Mouse (Mus musculus): Measurements from ENCODE around the gene Tm6sf1. TPM values are rescaled to one million over a fixed set of nuclear protein-coding genes. Genes with fewer than 3 reads are reported as not detected.
A peak's percentile ranks its signal among the peaks of the same experiment; 100 is the strongest.

Tm6sf1 gene
- polyA plus RNA-seq, 1 experiment from 2014 or later = 11.2 TPM

DNA sequence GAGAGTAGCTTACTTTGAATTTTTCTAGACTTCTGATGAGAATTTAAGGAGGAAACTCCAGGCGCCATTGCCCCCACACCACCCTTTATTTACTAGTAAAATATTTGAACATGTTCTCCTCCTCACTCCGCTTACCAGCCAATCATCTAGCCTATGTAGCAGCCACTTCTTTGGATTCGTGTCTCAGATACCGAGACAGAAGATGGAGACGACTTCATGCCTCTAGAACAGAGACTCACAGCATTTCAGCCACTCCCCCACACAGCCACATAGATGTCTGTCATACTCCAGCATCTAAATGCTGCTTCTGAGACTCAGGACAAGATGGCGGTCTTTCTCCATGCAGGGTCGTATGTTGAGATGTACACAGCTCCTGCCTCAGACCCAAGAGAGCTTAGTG is 16.7 kb upstream of the Tm6sf1 start:
- WGBS = 91% methylated on average over 7 of the region's 7 CpGs
- H3K27me3 ChIP-seq (ENCODE audit: poor library complexity, severe bottlenecking) = no peaks in the 10 kb centered on the region
- H3K36me3 ChIP-seq (replicated peaks) = no peaks in the 10 kb centered on the region
- peaks cover 20% of the 10 kb centered on the region for H3K4me1 ChIP-seq
- no peaks in the 10 kb centered on the region for H3K9me3 ChIP-seq
- H3K4me3 ChIP-seq = no peak overlapping the region
- DNase-seq (ENCODE audit: extremely low spot score, low spot score) = no peak
- no peak overlapping the region for H3K27ac ChIP-seq

DNA sequence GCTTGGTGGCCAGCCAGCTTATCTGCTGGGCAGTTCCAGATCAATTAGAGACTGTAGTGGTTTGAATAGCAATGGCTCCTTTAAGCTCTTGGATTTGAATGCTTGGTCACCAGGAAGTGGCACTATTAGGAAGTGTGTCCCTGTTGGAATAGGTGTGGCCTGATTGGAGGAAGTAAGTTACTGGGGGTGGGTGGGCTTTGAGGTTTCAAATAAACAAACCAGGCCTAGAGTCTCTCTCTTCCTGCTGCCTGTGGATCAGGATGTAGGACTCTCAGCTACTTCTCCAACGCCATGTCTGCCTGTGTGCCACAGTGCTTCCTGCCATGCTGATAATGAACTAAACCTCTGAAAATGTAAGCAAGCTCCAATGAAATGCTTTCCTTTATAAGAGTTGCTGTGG is 15.8 kb upstream of the Tm6sf1 start:
- Histone ChIP-seq H3K27me3 (ENCODE audit: poor library complexity, severe bottlenecking) (no peaks in the 10 kb centered on the region), H3K36me3 (replicated peaks) (no peaks in the 10 kb centered on the region), H3K27ac (no peak overlapping the region), H3K9me3 (no peaks in the 10 kb centered on the region), H3K4me3 (no peak overlapping the region), H3K4me1 (peaks cover 29% of the 10 kb centered on the region)
- 88% methylated on average over 1 of the region's 1 CpGs for WGBS
- no peak for DNase-seq (ENCODE audit: extremely low spot score, low spot score)

DNA sequence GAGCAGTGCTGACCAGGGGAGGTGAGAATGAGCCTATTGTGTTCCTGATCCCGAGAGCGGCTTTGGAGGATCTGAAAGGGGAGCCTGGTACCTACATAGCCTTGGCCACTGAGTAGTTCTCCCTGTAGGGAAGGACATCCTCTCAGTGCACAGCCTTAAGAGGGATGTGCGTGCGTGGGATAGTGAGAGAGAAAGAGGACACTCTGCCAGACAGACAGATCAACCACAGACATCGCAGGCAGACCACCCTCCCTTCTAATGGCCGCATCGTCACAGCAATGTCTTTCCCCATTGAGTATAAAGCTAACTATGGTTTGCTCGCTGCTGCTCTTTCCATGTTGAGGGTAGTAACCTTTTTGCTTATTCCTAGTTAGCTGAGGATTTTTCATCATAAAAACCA is 14.9 kb upstream of the Tm6sf1 start:
- 69% methylated on average over 8 of the region's 8 CpGs for WGBS
- no peak overlapping the region for H3K4me3 ChIP-seq
- H3K9me3 ChIP-seq = no peaks in the 10 kb centered on the region
- no peak for DNase-seq (ENCODE audit: extremely low spot score, low spot score)
- H3K27ac ChIP-seq = no peak overlapping the region
- no peaks in the 10 kb centered on the region for H3K36me3 ChIP-seq (replicated peaks)
- peaks cover 35% of the 10 kb centered on the region for H3K4me1 ChIP-seq
- no peaks in the 10 kb centered on the region for H3K27me3 ChIP-seq (ENCODE audit: poor library complexity, severe bottlenecking)

DNA sequence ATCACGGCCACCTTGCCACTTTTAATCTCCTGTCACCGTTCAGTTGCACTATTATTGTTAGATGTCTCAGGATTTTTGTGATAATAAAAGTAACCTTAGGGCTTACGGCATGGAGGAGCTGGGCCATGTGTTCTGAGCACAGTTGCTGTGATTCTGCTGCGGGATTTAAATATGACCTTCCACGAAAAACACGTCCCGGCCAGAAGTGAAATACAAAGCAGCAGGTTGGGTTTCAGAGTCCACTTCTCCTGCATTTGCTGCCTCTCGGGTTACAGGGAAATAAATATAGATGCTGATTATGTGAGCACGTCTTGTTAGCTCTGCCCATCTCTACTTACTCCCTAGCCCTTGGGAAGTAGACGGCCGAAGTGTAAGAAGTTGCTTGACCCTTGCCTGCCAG is 14.0 kb upstream of the Tm6sf1 start:
- no peak overlapping the region for H3K4me3 ChIP-seq
- no peak for DNase-seq (ENCODE audit: extremely low spot score, low spot score)
- 82% methylated on average over 11 of the region's 11 CpGs for WGBS
- no peaks in the 10 kb centered on the region for H3K27me3 ChIP-seq (ENCODE audit: poor library complexity, severe bottlenecking)
- H3K9me3 ChIP-seq = no peaks in the 10 kb centered on the region
- peaks cover 35% of the 10 kb centered on the region for H3K4me1 ChIP-seq
- no peak overlapping the region for H3K27ac ChIP-seq
- H3K36me3 ChIP-seq (replicated peaks) = no peaks in the 10 kb centered on the region

DNA sequence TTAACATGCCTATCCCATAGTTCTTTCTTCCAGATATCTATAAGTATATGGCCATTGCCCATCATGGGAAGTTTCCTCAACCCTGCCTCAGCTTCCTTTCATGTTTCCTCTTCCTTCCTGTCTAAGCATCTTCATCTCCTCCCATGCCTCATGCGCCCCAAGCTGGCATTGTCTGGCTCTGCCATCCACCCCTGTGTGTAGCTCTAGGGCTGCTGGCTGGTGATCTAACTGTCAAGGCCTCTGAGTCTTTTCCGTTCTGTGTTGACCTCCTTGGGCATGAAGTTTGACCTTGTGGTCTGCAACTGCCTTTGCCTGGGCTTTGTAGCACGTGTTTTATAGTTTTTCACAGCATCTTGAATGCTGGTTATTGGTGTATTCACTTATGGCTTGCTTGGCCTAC is 13.5 kb upstream of the Tm6sf1 start:
- Histone ChIP-seq H3K4me1 (peaks cover 35% of the 10 kb centered on the region), H3K4me3 (no peak overlapping the region), H3K27ac (no peak overlapping the region), H3K9me3 (no peaks in the 10 kb centered on the region), H3K27me3 (ENCODE audit: poor library complexity, severe bottlenecking) (no peaks in the 10 kb centered on the region), H3K36me3 (replicated peaks) (no peaks in the 10 kb centered on the region)
- WGBS = 94% methylated on average over 3 of the region's 3 CpGs
- DNase-seq (ENCODE audit: extremely low spot score, low spot score) = no peak

DNA sequence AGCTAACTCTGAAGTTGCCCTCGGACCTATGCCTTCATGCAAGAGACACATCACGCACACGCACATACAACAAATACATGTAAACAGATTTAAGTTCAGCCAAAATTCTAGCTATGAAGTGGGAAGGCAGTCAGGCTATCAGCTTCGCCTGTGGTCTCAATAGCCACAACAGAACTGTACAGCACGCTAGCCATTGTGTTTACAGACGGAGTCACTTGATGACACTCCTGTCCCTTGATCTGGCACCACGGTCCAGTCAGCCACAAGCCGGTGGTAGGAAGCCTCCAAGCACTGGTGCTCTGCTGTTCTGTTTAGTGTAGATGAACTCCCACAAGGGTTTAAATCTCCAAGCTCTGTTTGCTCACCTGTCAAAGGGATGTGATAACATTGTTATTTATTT is 12.8 kb upstream of the Tm6sf1 start:
- Histone ChIP-seq H3K4me1 (peaks cover 42% of the 10 kb centered on the region), H3K27ac (no peak overlapping the region), H3K27me3 (ENCODE audit: poor library complexity, severe bottlenecking) (no peaks in the 10 kb centered on the region), H3K4me3 (no peak overlapping the region), H3K9me3 (no peaks in the 10 kb centered on the region), H3K36me3 (replicated peaks) (no peaks in the 10 kb centered on the region)
- DNase-seq (ENCODE audit: extremely low spot score, low spot score) = peak; percentile 12
- WGBS = 88% methylated on average over 8 of the region's 8 CpGs

DNA sequence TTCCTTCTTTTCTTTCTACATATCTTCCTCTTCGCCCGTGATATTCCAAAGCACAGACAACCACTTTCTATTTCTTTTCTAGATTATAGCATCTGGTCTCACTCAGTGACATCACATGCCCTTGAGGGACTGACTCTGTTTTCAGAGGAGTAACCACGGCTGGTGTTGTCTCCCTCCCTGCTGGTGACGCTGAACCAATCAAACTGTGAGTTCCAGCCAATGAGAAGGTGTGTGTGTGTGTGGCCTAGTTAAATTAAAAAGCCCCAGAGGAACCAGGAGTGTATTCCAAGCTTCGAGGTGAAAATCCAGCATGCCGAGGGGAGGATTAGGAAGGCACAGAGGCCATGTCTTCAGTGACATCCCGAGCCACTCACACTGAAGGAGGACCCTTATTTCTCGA is 11.8 kb upstream of the Tm6sf1 start:
- Histone ChIP-seq H3K4me3 (no peak overlapping the region), H3K4me1 (peaks cover 49% of the 10 kb centered on the region), H3K27ac (0 out of 2 replicates have a peak overlapping the region, but pooled peaks have one; percentile 11), H3K36me3 (replicated peaks) (no peaks in the 10 kb centered on the region), H3K9me3 (no peaks in the 10 kb centered on the region), H3K27me3 (ENCODE audit: poor library complexity, severe bottlenecking) (no peaks in the 10 kb centered on the region)
- peak; percentile 16 for DNase-seq (ENCODE audit: extremely low spot score, low spot score)
- 40% methylated on average over 8 of the region's 8 CpGs for WGBS

DNA sequence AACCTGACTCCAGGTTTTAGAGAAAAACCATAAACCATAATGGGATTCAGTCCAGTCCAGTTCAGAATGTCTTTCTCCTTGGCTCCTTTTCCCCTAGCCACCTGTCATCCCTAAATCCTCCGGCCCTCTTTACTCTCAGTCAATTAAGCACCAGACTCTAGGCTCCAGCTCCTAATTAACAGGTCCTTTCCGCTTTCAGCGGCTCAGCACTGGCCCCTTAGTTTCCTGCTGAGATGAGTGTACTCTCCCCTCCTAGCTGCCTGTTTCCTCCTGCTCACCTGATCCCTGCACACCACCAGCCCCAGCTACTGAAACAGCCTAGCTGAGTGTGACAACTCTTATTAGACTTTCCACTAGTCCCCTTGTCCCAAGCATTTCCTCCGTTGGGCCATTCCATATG is 11.0 kb upstream of the Tm6sf1 start:
- Histone ChIP-seq H3K36me3 (replicated peaks) (no peaks in the 10 kb centered on the region), H3K9me3 (no peaks in the 10 kb centered on the region), H3K27me3 (ENCODE audit: poor library complexity, severe bottlenecking) (no peaks in the 10 kb centered on the region), H3K27ac (0 out of 2 replicates have a peak overlapping the region, but pooled peaks have one; percentile 40), H3K4me3 (no peak overlapping the region), H3K4me1 (peaks cover 49% of the 10 kb centered on the region)
- DNase-seq (ENCODE audit: extremely low spot score, low spot score) = peak; percentile 36
- WGBS = 21% methylated on average over 4 of the region's 4 CpGs

DNA sequence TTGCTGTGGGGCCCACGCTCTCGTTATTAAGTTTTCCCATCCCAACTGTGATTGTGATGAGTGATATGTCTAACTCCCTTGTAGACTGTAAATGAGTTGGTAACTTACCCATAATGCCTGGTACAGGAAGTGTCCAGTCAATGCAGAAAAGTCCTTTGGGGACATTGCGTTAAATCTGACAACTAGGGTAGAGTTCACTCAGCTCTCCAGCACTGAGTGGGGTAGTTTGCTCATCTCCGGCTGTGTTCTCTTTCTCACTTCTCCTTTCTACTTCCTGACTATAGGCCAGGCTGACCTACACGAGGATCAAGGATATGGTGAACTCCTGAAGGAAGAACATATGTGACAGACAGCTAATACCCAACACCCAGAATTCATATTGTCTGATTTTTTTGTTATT is 9.6 kb upstream of the Tm6sf1 start:
- Histone ChIP-seq H3K27ac (no peak overlapping the region), H3K4me3 (no peak overlapping the region), H3K27me3 (ENCODE audit: poor library complexity, severe bottlenecking) (no peaks in the 10 kb centered on the region), H3K9me3 (no peaks in the 10 kb centered on the region), H3K4me1 (peaks cover 44% of the 10 kb centered on the region), H3K36me3 (replicated peaks) (no peaks in the 10 kb centered on the region)
- WGBS = 96% methylated on average over 5 of the region's 5 CpGs
- no peak for DNase-seq (ENCODE audit: extremely low spot score, low spot score)

DNA sequence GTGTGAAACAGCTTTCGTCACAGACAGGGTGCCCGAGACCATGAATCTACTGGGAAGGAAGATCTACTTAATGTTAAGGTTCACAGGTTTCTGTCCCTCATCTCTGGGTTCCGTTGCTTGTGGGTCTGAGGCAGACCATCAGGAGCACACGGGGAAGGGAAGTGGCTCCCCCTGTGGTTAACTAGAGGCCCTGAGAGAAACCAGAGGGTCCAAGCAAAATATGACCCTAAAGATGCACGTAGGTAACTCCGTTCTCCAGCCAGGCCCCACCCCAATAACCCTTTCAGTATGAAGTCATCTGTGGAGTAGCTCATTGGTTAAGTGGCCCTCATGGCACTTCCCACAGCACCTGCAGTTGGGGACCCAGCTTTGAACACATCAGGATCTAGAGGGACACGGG is 9.2 kb upstream of the Tm6sf1 start:
- no peak overlapping the region for H3K4me3 ChIP-seq
- no peak for DNase-seq (ENCODE audit: extremely low spot score, low spot score)
- no peaks in the 10 kb centered on the region for H3K36me3 ChIP-seq (replicated peaks)
- H3K27ac ChIP-seq = no peak overlapping the region
- peaks cover 47% of the 10 kb centered on the region for H3K4me1 ChIP-seq
- WGBS = 93% methylated on average over 7 of the region's 7 CpGs
- H3K27me3 ChIP-seq (ENCODE audit: poor library complexity, severe bottlenecking) = no peaks in the 10 kb centered on the region
- H3K9me3 ChIP-seq = no peaks in the 10 kb centered on the region

DNA sequence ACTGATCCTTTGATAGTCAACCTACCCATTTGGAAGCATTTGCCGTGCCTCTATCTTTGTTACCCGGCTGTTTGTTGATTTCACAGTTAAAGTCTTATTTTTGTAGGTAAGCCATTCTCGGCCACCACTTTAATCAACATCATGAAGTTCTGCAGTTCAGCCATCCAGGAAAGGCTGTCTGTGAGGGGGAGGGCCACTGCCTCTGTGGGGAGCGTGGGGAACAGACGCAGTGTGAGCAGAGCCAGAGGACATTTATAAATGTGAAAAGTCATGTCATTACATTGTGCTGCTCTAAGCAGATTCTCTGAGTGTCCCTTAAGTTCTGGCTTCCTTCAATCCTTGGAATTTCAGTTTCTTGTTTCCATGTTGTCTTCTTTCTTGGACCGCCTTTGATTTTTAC is 8.6 kb upstream of the Tm6sf1 start:
- Histone ChIP-seq H3K36me3 (replicated peaks) (no peaks in the 10 kb centered on the region), H3K27ac (no peak overlapping the region), H3K4me1 (peaks cover 48% of the 10 kb centered on the region), H3K9me3 (no peaks in the 10 kb centered on the region), H3K4me3 (no peak overlapping the region), H3K27me3 (ENCODE audit: poor library complexity, severe bottlenecking) (no peaks in the 10 kb centered on the region)
- 88% methylated on average over 6 of the region's 6 CpGs for WGBS
- no peak for DNase-seq (ENCODE audit: extremely low spot score, low spot score)

DNA sequence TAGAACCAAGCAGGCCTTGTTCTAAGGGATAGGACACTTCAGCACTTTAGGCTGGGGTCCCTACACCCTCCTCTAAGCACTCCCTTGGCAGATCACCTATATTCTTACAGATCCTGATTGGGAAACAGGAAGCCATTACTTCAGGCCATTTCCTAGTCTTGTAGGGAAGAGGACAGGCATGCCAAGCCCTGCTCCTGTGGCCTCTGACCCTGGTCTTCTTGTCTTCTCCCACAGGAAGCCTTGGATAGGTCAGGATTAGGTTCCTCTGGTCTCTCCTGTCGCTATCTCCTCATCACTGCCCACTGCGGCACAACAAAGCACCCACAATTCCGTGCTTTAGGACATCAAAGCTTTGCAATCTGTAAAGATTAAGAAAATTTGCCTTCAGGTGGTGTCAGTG is 7.1 kb upstream of the Tm6sf1 start:
- 87% methylated on average over 3 of the region's 3 CpGs for WGBS
- peaks cover 40% of the 10 kb centered on the region for H3K4me1 ChIP-seq
- H3K27ac ChIP-seq = no peak overlapping the region
- peaks cover 6% of the 10 kb centered on the region for H3K27me3 ChIP-seq (ENCODE audit: poor library complexity, severe bottlenecking)
- no peak overlapping the region for H3K4me3 ChIP-seq
- no peaks in the 10 kb centered on the region for H3K36me3 ChIP-seq (replicated peaks)
- no peaks in the 10 kb centered on the region for H3K9me3 ChIP-seq
- DNase-seq (ENCODE audit: extremely low spot score, low spot score) = no peak

DNA sequence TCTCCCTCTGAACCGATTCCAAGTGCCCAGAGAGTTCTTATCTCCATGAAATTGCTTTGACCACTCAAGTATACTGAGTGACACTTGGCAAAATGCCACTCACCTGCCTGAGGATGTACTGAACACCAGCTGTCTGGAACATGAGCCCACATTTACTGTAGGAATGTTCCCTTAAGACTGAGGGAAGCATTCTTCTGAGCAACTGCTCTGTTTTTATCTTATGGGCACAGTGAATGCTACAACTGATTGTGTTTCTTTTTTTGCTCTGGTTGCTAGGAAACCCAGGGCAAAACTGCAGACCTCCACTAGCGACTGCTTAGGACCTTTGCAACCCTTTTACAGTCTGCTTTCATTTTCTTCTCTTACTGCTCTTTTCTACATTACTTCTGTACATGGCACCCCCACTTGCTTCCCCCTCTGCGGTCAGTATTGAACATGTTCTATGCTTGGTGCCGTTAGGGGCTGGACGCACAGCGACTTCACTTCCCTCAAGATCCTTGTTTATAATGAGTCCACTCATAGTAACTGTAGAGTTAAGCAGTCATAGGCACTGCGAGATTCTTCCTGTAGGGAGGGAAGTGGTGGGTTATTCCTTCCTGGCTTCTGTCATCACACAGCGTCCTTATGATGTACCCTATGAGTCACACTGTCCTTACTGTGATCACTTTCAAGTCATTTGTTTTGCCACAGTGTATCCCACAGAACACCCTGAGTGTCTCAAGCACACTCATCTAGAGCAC is 4.1 kb upstream of the Tm6sf1 start:
- DNase-seq (ENCODE audit: extremely low spot score, low spot score) = no peak
- Histone ChIP-seq H3K4me1 (peaks cover 42% of the 10 kb centered on the region), H3K36me3 (replicated peaks) (no peaks in the 10 kb centered on the region), H3K27me3 (ENCODE audit: poor library complexity, severe bottlenecking) (peaks cover 36% of the 10 kb centered on the region), H3K9me3 (no peaks in the 10 kb centered on the region), H3K27ac (no peak overlapping the region), H3K4me3 (no peak overlapping the region)
- WGBS = 82% methylated on average over 8 of the region's 8 CpGs

DNA sequence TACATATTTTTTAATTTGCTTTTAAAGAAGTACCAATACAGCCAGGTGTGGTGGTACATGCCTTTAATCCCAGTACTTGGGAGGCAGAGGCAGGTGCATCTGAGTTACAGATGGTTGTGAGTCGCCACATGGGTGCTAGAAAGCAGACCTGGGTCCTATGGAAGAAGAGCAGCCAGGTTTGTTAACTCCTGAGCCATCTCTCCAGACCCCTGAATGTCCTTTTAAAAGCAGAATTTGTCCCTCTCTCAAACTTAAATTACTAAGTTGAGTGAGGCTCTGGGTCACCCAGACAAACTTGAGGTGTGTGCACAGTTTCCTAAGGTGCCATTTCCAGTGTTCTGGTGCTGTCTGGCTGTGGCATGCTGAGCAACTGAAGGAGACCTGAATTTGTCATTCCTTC is 3.1 kb upstream of the Tm6sf1 start, which contains the start of gene Gm10160:
Gene Gm10160 (minus strand): TSS at position 101 of the 400 bp plus-strand sequence.
- H3K4me3 ChIP-seq = no peak within 1 kb of the TSS
- H3K9me3 ChIP-seq = no peaks in the 10 kb centered on the region
- H3K4me1 ChIP-seq = peaks cover 47% of the 10 kb centered on the region
- no peak for DNase-seq (ENCODE audit: extremely low spot score, low spot score)
- no peaks in the 10 kb centered on the region for H3K36me3 ChIP-seq (replicated peaks)
- H3K27me3 ChIP-seq (ENCODE audit: poor library complexity, severe bottlenecking) = peaks cover 46% of the 10 kb centered on the region
- H3K27ac ChIP-seq = no peak within 1 kb of the TSS
- WGBS = 72% methylated on average over 1 of the region's 1 CpGs
